Mouse (Mus musculus) cerebellum, postnatal 4 days (tissue): ENCODE measurements around the gene Sdk2.

Source experiments
- DNase-seq, 2 experiments: peaks; one replicate each; pipeline ENCODE4 v3.0.0; 2022; ENCODE audit warnings: low spot score in 2 of 2, mixed read lengths in 1 of 2

The Sdk2 gene

DNA sequence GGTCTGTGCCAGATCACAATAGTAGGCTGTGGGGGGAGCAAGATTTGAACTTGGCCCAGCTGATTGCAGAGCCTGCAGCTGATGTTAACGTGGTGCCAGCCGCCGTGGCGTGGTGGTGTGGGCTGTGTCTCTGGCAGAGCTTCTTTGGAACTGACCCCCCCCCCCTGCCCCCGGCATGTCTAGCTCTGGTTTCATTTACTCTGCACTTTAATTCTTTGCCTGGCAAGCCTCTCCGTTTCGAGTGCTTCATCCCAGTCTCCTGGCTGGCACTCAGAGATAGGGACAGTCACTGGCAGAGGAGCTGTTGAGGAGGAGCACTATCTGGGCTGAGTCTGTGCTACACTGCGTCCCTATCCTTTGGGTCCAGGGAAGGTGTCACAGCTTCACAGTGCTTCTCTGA is 75.0 kb downstream of the Sdk2 start:
- no peak for DNase-seq

DNA sequence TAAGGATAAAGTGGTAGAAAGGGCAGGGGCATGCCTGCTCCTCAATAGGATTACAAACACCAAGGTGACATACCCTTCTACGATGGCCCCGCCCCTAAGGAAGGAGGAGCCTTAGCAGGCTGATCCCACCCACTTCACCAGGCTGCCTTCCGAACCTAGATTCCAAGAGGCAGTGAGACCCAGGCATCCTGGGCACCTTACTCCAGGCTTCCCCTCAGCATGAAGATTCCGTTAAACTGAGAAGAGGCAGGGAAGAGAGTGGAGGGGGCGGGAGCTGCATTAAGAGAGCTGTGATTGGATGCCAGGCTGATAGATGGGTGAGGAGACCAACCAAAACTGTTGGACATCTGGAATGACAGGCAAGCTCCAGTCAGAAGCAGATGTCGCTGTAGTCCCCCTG is 76.4 kb downstream of the Sdk2 start:
- DNase-seq: peak; percentile 59 to 75

DNA sequence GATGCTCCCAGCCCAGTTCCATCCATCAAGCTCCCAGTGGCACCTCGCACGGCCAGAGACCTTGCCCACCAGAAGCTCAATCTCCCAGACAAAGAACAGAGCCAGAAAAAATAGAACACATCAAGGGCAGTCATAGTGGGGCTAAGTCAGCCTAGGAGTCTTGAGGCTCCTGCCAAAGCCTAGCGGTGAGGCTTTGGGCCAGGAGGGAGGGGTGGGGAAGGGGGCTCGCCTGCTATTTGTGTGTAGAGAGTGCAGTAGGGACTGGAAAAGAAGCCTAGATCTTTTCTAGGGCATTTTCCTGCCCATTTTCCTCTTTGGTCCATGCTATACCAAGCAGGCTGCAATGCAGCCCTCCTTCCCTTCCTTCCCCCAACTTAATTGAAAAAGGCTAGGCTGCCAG is 76.8 kb downstream of the Sdk2 start:
- DNase-seq: no peak

DNA sequence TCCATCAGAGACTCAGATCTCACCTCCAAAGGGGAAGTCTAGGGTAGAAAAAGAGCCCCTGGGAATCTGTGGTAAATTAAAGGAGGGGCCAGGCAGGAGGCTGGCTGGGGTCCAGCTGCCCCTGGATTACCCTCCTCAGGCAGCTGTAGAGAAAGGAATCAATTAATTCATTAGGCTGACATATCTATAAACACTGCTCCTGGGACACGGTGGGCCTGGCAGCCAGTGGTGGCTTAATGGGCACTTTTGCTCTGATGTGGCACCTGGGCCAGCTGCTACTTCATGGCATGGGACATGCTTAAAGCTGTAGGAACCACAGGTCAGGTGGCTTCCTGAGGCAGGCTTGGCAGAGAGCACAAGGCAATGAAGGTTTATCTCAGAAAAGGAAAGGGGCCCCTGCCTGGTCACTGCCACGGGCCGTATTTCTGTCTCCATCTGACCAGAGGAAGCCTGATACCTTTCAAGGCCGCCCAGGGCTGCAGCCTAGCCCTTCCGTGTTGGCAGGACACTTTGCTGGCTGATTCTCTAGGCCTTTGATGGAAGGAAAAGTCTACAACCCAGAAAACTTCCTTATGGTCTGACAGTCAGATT is 80.9 kb downstream of the Sdk2 start:
- DNase-seq: no peak

DNA sequence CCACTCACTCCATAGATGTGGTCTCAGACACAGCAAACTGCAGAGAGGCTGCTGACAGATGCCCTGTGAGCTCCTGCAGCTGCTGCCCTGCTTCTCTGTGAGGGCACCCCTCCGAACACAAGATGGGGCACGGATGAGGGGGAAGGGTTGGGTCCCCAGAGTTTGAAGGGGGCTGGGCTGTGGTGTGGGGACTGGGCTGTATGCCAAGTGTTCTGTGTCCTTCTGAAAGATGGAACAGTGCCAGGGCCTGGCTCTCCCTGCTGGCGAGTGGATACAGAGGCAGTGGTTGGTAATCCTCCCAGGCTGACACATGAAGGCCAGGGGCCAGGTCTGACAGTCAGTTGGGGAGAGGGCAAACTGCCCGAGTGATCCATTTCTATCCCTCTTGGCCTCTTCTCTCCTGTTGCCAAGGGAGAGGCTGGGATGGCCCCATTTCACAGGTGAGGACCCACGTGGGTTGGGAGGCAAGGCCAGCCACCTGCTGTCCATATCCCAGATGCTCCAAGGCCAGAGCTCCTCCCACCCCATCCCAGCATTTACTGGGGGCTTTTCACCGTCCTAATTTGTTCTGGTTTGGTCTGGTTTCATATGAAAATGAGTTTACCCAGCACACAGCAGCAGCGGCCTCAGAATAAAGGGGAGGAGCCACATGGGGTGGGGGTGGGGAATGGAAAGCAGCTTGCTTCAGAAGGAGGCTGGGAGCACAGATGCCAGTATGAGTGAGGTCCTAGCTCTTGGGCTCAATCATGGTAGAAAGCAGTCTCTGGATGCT is 84.9 kb downstream of the Sdk2 start:
- DNase-seq: peak; percentile 37 to 85

DNA sequence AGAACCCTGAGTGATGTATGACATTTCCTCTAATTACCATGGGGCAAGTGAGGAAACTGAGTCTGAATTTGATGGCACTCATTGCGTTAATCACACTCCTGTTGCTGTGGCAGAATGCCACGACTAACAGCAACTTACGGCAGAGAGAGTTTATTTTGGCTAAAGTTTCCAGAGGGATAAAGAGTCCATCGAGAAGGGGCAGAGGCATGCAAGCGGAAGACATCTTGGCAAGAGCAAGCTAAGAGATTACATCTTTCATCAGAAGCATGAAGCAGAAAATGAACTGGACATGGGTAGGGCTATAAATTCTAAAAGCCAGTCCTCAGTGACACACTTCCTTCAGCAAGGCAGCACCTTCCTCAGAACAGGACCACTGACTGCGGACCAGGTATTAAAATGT is 85.8 kb downstream of the Sdk2 start:
- no peak for DNase-seq

DNA sequence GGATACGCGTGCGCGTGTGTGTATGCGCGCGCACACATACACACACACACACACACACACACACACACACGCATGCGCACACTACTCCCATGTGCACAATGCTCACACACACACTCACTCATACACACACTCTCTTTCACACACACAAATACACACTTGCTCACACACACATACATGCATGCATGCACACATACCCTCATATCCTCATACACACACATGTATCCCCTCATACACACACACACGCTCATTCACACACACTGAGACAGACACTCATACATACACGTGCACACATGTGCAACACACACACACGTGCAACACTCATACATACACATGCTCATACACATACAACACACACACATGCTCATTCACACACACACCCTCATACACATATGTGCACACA is 88.5 kb downstream of the Sdk2 start:
- no peak for DNase-seq

DNA sequence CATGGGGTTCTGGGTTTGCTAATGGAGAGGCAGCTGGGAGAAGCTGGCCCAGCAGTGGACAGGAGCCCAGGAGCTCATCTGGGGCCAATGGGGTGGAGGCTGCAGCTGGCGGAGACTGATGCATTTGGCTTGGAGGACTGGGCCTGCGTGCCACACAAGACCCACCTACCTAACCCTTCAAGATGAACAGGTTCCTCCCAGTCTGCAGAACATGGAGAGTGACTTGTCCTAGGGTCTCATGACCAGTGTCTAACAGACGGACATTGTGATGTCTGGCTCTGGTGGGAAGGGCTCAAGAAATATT is 91.2 kb downstream of the Sdk2 start:
- DNase-seq: no peak

DNA sequence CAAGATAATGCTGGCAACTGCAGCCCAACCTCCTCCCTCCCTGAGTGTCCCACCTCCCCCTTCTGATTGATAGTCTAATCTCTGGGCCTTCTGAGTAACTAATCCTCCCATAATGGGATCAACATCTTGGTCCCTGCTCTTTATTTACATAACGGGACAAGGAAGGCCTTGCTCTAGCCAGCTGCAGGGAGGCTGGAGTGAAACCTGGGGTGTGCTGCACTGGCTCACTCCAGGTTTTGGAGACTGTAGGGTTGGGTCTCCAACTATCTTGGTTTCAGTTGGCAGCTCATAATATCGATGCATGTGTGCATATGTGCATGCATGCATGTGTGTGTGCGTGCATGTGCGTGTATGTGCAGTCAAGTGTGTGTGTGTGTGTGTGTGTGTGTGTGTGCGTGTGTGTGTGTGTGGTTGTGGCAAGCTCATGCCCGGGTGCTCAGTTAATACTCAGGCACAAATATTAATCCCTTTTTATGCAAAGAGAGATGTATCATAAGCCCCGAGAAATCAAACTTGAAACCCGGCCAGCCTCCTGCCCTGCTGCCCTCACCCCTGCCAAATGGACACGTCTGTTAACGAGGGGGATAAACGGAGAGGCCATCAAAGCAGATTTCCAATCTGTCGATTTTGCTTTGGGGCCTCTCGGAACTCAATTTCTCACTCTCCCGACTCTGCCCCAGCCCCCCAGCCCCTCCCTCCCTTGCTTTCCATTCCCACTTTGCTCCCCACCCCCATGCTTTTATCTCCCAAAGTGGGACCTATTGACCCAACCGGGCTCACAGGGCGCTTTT is 91.8 kb downstream of the Sdk2 start:
- DNase-seq: peak in 1 of 2 experiments; percentile 54

DNA sequence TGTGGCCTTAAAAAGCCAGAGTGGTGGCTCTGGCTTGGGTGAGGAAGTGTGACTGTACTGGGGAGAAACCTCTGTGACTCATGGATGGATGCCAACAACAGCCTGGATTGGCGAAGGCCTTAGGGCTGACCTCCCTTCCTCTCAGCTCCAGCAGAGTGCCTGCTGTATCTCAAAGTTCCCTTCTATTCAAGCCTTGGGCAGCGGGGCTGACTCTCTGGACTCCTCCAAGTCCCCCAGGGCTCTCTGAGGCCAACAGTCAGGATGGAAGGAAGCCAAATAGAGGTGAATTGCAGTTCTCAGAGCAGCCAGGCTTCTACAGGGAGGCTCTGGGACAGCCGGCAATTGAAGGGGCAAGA is 94.4 kb downstream of the Sdk2 start:
- peak in 1 of 2 experiments; percentile 51 for DNase-seq

DNA sequence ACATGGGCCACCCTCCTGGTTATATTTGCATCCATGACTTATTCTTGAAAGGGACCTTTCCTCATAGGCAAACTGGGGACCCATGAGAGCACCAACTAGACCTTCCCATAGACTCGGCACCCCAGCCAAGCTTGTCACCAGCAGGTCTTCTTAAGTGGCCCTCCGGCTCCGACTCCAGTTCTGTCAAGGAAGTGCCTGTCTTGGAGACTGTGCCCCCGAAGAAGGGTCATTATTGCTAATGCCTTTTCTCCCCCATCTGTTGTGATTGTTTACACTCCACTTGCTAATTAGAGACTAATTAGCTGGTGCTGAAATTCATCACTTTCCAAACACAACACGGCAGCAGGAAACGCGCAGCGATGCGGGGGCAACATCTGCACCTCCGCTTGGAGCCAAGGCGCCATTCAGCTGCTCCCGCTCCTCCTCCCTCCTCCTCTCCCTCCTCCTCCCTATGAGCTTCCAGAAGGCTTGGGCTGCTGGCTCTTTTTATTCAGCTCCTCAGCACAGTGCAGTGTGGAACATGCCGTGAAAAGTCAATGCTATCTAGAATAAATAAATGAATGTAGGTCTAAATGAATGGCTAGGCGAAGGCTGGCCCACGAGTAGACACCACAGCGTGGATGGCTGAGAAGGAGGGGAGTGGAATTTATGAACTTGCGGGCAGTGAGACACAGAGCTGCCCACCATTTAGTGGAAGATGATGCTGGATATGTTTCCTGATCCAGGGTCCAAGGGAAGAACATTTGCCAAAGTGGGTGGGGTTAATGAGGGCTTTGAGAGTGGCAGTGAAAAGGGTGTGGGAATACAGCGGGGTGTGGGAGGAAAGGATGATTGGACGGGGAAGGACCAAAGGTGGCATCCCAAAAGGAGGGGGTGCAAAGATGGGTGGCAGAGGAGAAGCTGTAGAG is 95.0 kb downstream of the Sdk2 start:
- DNase-seq: peak in 1 of 2 experiments; percentile 55

DNA sequence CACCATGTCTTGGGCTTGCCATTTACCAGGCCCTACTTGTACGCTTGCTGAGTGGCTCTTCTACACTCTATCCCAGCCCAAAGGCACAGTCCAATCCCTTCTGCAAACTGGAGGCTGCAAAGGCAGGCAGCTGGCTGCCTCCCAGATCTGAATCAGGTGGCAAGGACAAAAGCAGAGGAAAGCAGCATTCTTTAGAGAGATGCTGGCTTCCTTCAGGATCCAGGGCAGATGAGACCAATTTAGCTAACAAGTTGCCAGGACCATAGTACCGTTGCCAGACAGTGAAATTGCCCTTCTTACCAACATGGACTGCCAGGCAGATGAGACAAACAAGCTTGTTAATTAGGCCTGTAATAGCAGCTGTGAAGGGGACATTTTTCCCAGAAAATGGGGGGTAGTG is 96.8 kb downstream of the Sdk2 start:
- DNase-seq: peak in 1 of 2 experiments; percentile 46

DNA sequence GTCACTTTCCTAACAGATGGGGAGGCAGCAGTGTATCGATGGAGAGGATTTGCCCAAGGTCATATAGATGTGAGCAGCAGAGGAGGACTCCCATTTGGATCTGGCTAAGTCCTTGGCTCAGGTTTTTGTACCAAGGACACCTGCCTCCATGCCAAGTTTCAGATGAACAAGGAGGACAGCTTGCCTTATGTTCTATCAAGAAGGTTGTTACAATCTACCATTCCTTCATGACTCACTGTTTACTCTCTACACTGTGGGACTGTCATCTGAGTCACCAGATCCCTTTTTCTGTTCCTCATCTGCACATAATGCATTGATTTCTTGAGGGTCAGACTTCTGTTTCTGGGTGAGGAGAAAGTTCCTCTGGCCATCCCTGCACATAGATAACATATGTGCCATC is 101.6 kb downstream of the Sdk2 start:
- DNase-seq: no peak

DNA sequence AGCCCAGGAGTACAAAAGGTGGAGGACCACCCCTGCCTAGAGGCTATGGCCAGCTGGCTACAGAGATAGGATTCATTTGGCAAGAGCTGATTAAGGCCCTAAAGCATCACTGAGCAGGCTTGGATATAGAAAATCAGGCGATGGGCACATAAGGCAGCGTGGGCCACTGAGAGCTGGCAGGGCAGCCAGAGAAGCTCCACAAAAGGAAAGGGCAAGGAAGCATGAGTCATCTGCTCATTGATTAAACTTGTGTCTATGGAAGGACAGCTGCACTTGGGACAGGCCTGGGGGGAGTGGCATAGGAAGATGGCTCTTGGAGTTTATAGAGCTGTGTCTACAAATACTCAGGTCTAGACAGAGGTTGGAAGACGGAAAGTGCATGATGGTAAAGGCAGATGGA is 104.1 kb downstream of the Sdk2 start:
- no peak for DNase-seq

DNA sequence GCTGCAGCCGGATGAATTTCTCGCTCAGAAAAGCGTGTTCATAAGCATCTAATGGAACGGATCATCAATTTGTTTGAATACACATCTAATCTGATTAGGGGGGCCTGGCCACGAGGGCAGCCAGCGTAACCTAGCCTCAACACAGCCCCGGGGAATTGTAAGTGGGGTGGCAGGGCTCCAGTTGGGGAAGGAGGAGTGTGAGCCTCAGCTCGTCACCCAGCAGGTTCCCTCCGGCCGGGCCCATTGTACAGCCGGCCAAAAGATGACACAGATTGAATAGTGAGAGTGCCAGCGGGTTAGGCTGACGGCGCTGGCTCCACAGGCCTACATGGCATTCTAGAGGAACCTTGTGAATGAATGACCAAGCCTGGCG is 115.2 kb downstream of the Sdk2 start:
- DNase-seq: peak in 1 of 2 experiments; percentile 51

DNA sequence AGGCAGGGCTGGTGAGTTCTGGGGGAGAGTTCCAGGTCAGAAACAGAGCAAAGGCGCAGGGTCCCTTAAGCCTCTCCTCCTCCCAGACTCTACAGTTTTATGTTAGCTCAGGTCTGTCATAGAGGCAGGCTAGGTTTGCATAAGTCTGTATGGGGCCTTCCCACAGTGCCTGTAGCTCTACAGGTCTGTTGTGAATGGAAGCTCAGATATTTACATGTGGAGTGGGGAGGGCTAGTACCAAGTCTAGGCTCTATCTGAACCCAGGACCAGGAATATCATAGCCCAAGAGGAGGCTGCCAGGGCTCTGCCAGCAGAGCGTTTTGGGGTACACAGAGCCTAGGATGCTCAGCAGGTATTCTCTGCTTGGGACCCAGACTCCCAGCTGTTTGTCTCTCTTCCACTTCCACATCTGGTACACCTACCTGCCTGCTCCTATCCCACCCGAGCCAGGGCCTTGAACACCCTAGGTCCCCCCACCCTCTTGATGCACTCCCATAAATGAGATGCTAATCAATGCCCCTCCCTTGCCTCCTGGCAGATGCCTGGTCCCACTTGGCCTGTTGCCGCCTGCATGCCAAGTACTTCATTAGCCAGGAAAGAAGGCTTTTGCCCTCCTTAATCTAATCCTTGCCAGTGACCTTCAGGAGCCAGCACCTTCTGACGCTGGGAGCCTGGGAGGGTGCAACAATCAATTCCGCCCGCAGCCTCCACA is 115.8 kb downstream of the Sdk2 start:
- DNase-seq: peak in 1 of 2 experiments; percentile 48

DNA sequence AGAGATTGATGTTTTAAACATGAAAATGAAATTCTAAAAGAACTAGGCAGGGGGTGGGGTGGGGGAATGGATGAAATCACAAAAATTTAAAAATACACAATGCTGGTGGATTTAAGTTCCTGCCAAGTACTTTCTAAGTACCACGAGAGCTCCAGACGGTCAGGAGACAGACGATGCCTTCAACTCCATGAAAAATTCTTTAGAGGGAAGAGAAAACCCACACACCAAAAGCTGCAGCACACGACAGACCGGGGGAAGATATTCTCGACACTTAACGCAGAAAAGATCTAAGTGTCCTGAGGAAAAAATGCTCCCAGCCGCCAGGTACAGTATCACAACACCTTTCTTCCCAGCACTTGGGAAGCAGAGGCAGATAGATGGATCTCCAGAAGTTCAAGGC is 118.2 kb downstream of the Sdk2 start:
- DNase-seq: no peak

DNA sequence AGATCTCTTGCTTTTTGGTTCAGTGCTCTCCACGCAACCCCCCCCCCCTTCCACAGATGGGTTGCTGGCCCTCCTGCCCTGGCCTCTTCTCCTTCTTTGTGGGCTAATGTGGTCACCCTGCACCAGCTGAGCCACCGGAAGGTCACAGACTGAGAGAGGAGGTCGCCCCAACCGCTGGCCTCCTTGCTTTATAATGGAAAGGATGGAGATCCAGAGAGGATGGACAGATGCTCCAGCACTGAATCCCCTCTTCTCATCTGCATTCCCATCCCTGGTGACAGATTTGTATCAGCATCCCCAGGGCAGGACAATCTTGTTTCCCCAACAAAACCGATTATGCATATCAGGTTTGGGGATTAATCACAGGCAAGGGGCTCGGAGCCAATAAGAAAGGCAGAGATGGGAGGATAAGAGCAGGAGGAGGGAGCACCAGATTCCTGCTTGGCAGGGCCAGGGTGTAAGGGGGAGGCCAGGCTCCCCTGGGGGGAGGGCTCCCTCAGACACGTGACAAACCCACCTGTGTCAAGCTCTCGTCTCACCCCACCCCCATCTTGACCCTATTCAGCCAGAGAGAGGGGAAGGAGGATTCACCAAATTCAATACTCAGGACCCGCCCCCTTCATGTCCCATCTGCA is 124.6 kb downstream of the Sdk2 start:
- no peak for DNase-seq

DNA sequence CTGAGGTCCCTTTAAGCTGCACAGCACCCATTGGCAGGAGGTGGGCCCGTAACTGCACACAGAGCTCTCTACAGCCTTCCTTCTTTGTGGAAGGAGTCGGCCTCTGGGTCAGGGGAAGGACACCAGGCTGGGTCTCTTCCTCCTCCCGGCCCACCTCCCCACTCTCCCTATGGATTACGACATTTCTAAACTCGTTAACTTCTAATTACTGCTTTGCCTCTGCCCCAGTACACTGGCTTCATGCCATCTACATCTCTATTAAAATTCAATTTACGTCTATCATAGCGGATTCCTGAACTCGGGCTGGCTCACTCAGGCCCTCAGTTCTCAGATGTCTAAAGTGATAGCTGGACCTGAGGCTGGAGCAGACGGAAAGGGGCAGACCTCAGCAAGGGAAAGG is 133.2 kb downstream of the Sdk2 start:
- no peak for DNase-seq

DNA sequence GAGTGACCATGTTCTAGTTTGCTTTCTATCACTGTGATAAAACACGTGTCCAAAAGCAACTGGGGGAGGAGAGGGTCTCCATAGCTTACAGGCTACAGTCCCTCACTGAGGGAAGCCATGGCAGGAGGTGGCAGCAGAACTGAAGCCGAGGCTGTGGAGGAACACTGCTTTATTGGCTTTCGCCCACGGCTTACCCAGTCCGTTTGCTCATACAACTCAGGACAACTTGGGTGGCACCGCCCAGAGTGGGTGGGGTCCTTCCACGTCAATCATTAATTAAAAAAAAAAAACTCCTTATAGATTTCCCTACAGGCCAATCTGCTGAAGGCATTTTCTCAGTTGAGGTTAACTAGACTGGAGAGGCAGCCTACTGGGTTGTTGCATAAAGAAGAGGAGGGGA is 133.9 kb downstream of the Sdk2 start:
- DNase-seq: no peak

DNA sequence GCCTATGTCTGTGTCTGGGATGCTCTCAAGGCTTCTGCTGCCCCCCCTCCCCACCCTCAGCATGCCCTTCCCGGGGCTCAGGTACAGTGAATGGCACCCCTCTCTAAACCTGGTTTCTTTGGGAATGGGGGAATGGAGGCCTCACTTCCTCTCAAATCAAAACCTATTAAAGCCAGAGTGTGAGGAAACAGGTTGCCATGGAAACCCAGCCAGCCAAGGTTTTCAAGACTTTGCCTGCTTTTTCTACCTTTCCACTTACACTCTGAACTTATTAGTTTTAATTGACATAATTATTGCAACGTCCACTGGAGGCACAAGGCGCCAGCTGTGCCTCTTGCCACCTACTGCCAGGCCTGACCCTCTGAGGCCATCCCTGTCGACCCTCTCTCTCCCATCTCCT is 135.1 kb downstream of the Sdk2 start:
- DNase-seq: no peak
